Mouse (Mus musculus): Measurements from ENCODE around the gene Cox10.

Cox10 gene

GRCm38 (mm10) chr11:63918321-63919105, 160.8 kb downstream of the Cox10 start:
- DNase-seq (ENCODE audit: inconsistent ontology term) = no peak

GRCm38 (mm10) chr11:63917561-63917960, 161.7 kb downstream of the Cox10 start:
- DNase-seq (ENCODE audit: inconsistent ontology term) = no peak

GRCm38 (mm10) chr11:63914388-63914787, 164.9 kb downstream of the Cox10 start:
- peak; percentile 60 for DNase-seq (ENCODE audit: inconsistent ontology term)

GRCm38 (mm10) chr11:63913936-63914335, 165.3 kb downstream of the Cox10 start:
- no peak for DNase-seq (ENCODE audit: inconsistent ontology term)

Measured in Muller cell, postnatal 12 days (primary cell).